Mouse (Mus musculus) liver, postnatal 0 days (tissue): ENCODE results near the gene Gtpbp3. TPM values are rescaled to one million over a fixed set of nuclear protein-coding genes. Genes with fewer than 3 reads are reported as not detected.

ENCODE experiments used
- ATAC-seq: fragments of 200-750 bp; cut with Nextera tagmentation; 2 replicates; pipeline ENCODE4 v1.8.0; 2017; ENCODE audit warnings: mild to moderate bottlenecking, moderate library complexity
- DNase-seq: peaks from one replicate; pipeline ENCODE4 v3.0.0-alpha.2; 2016
- H3K27ac ChIP-seq: fragments of 300-500 bp; sonication (generic); 2 replicates; pipeline ENCODE4 v1.5.1; 2014; ENCODE audit warnings: antibody characterized with exemption, moderate library complexity, mild to moderate bottlenecking, low read depth
- H3K27me3 ChIP-seq: fragments of 300-500 bp; sonication (generic); 2 replicates; pipeline ENCODE4 v1.6.1; 2014; ENCODE audit warnings: low read length, control low read depth, mixed read lengths; ENCODE audit not compliant: insufficient read depth
- H3K36me3 ChIP-seq: fragments of 300-500 bp; sonication (generic); replicated peaks from 2 replicates; pipeline ENCODE4 v1.6.1; 2014; ENCODE audit warnings: mild to moderate bottlenecking, control low read depth, low read length, moderate library complexity, mixed read lengths; ENCODE audit not compliant: insufficient read depth
- H3K4me1 ChIP-seq: fragments of 300-500 bp; sonication (generic); 2 replicates; pipeline ENCODE4 v1.6.1; 2014; ENCODE audit warnings: antibody characterized with exemption, mild to moderate bottlenecking, control low read depth; ENCODE audit not compliant: insufficient read depth
- H3K4me2 ChIP-seq: fragments of 300-500 bp; sonication (generic); 2 replicates; pipeline ENCODE4 v1.6.1; 2014; ENCODE audit warnings: low read depth, mild to moderate bottlenecking, low read length, moderate library complexity, mixed read lengths
- H3K4me3 ChIP-seq: fragments of 300-500 bp; sonication (generic); 2 replicates; pipeline ENCODE4 v1.5.1; 2014; ENCODE audit warnings: low read depth, low read length
- H3K9ac ChIP-seq: fragments of 300-500 bp; sonication (generic); replicated peaks from 2 replicates; pipeline ENCODE4 v1.6.1; 2014; ENCODE audit warnings: mild to moderate bottlenecking, moderate library complexity
- H3K9me3 ChIP-seq: fragments of 300-500 bp; sonication (generic); 2 replicates; pipeline ENCODE4 v1.6.1; 2016; ENCODE audit warnings: mild to moderate bottlenecking, control low read depth, low read length, mixed read lengths
- CTCF ChIP-seq: sonication (generic); IDR thresholded peaks from 2 replicates; pipeline ENCODE4 v1.5.1; 2016; ENCODE audit warnings: antibody characterized with exemption, low read depth
- EP300 ChIP-seq: IDR thresholded peaks from 2 replicates; pipeline ENCODE4 v1.6.1; 2016; ENCODE audit warnings: antibody characterized with exemption, low read depth, mild to moderate bottlenecking
- WGBS: fragments of 180-500 bp; shearing (Covaris S2); extraction: QIAGEN DNeasy Blood & Tissue Kit; methylation state at CpG from one replicate; pipeline ENCODE4 v1.1.7; 2014; ENCODE audit not compliant: insufficient replicate concordance; 5-methylcytosine and 5-hydroxymethylcytosine counted together
- polyA plus RNA-seq: library from polyadenylated mRNA; unstranded; fragments of >200 nt; fragmentation: Nextera tagmentation; extraction: Ambion mirVana; gene quantifications from 2 replicates; pipeline ENCODE4 v1.2.1, GENCODE M21; 2015

Gene Gtpbp3
- polyA plus RNA-seq, 1 experiment from 2014 or later = 4.9 TPM

DNA sequence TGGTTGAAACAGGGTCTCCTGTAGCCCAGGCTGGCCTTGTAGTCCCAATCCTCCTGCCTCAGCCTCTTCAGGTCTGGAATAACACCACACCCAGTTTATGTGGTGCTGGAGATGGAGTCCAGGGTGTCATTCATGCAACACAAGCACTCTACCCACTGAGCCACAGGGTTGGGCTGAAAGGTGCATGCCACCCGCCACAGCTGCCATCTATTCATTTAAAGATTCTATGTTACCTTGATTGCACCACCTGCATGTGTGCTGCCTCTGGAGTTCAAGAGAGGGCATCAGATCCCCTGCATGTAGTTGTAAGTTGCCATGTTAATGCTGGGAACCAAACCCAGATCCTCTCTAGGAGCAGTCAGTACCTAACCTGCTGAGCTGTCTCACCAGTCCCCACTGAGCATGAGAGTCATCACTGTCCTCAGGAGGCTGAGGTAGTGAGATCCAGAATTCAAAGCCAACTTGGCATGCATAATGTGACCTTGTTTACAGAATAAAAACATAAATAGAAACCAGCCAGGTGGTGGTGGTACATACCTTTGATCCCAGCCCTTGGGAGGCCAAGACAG is 9.3 kb downstream of the Gtpbp3 start:
- H3K9ac ChIP-seq = no peak overlapping the region
- WGBS = 83% methylated on average over 1 of the region's 1 CpGs
- H3K9me3 ChIP-seq = no peaks in the 10 kb centered on the region
- DNase-seq (no peak), ATAC-seq (no peak)
- 0 out of 2 replicates have a peak overlapping the region, but pooled peaks have one; percentile 44 for H3K27ac ChIP-seq
- H3K4me1 ChIP-seq = peaks cover 4% of the 10 kb centered on the region; the same call in 1 of the 2 replicates
- H3K4me3 ChIP-seq = no peak overlapping the region
- TF ChIP-seq CTCF (no peak), EP300 (no peak)
- H3K27me3 ChIP-seq = no peaks in the 10 kb centered on the region
- H3K36me3 ChIP-seq = peaks cover 11% of the 10 kb centered on the region
- no peak overlapping the region for H3K4me2 ChIP-seq

DNA sequence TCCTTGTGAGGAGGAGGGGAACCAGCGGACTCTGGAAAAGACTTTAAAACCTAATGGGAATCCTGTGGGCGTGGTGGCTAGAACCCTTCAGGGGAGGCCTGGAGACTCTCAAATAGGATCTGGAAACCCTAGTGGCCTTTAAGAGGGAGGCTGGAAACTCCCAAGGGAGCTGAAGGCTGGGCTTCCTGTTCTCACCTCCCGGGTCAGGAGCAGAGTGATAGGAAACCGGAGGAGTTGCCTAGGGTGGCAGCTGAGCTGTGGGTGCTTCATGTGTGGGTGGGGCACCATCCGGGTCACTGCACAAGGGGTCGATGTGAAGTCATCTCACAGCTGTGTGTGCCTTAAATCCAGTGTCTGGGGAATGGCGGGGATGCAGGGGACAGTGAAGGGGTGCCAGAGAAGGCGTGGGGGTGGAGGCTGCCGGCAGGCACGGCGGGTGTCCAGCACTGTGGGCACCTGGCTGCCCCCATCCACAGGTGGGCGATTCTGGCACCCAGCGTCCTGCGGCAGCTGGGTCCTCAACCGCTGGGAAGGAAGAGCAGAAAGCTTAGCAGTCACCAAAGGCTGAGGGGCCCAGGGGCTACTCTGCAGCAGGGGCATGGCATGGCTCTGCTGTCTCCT is 10.1 kb downstream of the Gtpbp3 start:
- Histone ChIP-seq H3K36me3 (peaks cover 3% of the 10 kb centered on the region; the same call in 1 of the 2 replicates), H3K27me3 (no peaks in the 10 kb centered on the region), H3K4me2 (no peak overlapping the region), H3K27ac (peak overlapping the region; percentile 61; the same call in 1 of the 2 replicates), H3K4me3 (no peak overlapping the region), H3K9ac (no peak overlapping the region), H3K9me3 (no peaks in the 10 kb centered on the region), H3K4me1 (peaks cover 4% of the 10 kb centered on the region; the same call in 1 of the 2 replicates)
- 39% methylated on average over 15 of the region's 15 CpGs for WGBS
- no peak for TF ChIP-seq EP300
- TF ChIP-seq CTCF = no peak
- ATAC-seq = 0 out of 2 replicates have a peak, but pooled peaks have one; percentile 10
- DNase-seq = no peak

DNA sequence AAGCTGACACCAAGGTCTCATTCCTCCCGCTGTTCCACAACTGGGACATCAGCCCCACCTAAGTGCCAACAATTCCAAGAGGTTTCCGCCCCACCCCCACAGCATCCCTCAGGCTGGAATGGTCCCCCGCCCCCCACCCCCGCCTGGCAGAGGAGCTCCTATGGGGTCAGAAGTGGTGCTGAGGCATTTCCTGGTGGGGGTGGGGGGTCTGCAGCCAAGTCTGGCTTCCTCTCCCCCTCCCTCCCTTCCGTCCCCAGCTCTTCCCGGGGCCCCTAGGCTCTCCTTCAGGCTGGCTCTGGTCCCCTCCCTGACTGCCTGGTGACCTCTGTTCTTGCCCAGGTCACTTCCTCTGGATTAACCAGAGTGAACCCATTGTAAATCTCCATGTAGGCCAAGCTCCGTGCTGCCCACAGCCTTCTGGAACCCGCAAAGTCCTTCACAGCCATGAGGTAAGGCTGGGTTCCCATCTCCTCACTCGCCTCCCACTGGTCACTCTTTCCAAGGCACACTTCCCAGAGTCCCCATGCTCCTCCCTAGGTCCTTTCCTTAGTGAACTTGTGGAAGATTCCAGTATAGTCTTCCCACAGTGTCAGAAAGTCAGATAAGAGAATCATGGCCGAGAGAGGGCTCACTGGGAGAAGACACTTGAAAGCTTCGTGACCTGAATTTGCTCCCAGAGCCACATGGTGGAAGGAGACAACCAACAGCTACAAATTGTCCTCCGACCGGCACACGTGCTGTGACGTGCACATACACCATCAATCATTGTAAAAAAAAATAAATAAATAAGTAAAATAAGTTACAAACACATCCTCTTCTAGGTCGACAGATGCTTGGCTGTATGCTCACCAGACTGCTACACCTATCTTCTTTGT is 11.2 kb downstream of the Gtpbp3 start:
- TF ChIP-seq CTCF (no peak), EP300 (no peak)
- Histone ChIP-seq H3K9me3 (no peaks in the 10 kb centered on the region), H3K4me3 (no peak overlapping the region), H3K27ac (peak overlapping the region; percentile 61; the same call in 1 of the 2 replicates), H3K4me2 (no peak overlapping the region), H3K9ac (no peak overlapping the region), H3K36me3 (no peaks in the 10 kb centered on the region), H3K4me1 (peaks cover 4% of the 10 kb centered on the region; the same call in 1 of the 2 replicates), H3K27me3 (no peaks in the 10 kb centered on the region)
- DNase-seq (no peak), ATAC-seq (peak; percentile 18; the same call in 1 of the 2 replicates)
- WGBS = 38% methylated on average over 16 of the region's 16 CpGs

DNA sequence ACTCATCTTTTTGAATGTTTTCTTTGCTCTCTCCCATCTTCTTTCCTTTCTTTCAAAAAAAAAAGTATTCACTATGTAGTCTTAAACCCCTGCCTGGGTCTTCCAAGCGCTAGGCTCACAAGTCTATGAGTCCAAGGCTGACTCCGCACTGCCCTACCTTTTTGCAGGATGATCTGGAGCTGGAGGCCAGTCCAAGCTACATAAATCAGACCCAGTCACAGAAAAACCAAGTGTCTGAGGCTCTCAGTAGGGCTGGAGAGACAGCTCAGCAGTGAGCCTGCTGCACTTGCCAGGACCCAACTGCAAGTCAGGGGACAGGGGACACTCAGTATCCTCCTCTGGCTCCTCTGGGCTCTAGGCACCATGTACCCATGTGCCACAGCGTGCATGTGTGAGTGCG is 16.4 kb downstream of the Gtpbp3 start:
- Histone ChIP-seq H3K4me2 (no peak overlapping the region), H3K4me1 (no peaks in the 10 kb centered on the region; the same call in 1 of the 2 replicates), H3K9me3 (no peaks in the 10 kb centered on the region), H3K27ac (no peak overlapping the region), H3K4me3 (no peak overlapping the region), H3K36me3 (no peaks in the 10 kb centered on the region), H3K9ac (no peak overlapping the region), H3K27me3 (peaks cover 31% of the 10 kb centered on the region)
- TF ChIP-seq EP300 = no peak
- TF ChIP-seq CTCF = no peak
- ATAC-seq = no peak
- WGBS = 82% methylated on average over 4 of the region's 4 CpGs
- DNase-seq = no peak

GRCm38 (mm10) chr8:71505326-71505725 is 17.4 kb downstream of the Gtpbp3 start:
- ATAC-seq (no peak), DNase-seq (no peak)
- no peak overlapping the region for H3K4me2 ChIP-seq
- H3K9ac ChIP-seq = no peak overlapping the region
- H3K9me3 ChIP-seq = no peaks in the 10 kb centered on the region
- no peak overlapping the region for H3K27ac ChIP-seq
- peaks cover 34% of the 10 kb centered on the region for H3K27me3 ChIP-seq
- no peaks in the 10 kb centered on the region; the same call in 1 of the 2 replicates for H3K4me1 ChIP-seq
- TF ChIP-seq EP300 (no peak), CTCF (no peak)
- WGBS = 84% methylated on average over 4 of the region's 4 CpGs
- H3K36me3 ChIP-seq = no peaks in the 10 kb centered on the region
- H3K4me3 ChIP-seq = no peak overlapping the region

DNA sequence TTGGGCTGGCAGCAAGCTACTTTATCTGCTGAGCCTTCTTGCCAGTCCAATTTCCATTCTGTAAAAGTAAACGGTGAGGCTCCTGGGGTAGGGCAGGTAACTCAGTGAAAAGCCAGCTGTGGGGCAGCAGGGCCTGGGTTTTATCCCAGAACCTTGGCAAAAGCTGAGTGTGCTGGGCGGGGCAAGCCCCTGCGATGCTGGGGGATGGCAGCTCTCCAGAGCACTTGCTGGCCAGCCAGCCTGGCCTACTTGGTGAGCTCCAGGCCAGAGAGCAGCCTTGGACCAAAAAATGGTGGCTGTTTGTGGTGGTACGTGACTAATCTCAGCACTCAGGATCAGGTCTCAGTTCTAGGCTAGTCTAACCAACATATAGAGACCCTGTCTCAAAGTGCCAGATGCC is 18.1 kb downstream of the Gtpbp3 start:
- DNase-seq = no peak
- TF ChIP-seq CTCF (no peak), EP300 (no peak)
- Histone ChIP-seq H3K4me1 (no peaks in the 10 kb centered on the region; the same call in 1 of the 2 replicates), H3K27ac (no peak overlapping the region), H3K9me3 (no peaks in the 10 kb centered on the region), H3K27me3 (peaks cover 34% of the 10 kb centered on the region), H3K4me3 (no peak overlapping the region), H3K36me3 (no peaks in the 10 kb centered on the region), H3K9ac (no peak overlapping the region), H3K4me2 (no peak overlapping the region)
- WGBS = 76% methylated on average over 4 of the region's 4 CpGs
- ATAC-seq = no peak
